Mouse (Mus musculus) liver, postnatal 0 days (tissue): Measurements from ENCODE around the gene Lin28b.

ENCODE experiments used
- CTCF ChIP-seq: sonication (generic); IDR thresholded peaks from 2 replicates; pipeline ENCODE4 v1.5.1; 2016; ENCODE audit warnings: antibody characterized with exemption, low read depth
- EP300 ChIP-seq: IDR thresholded peaks from 2 replicates; pipeline ENCODE4 v1.6.1; 2016; ENCODE audit warnings: antibody characterized with exemption, low read depth, mild to moderate bottlenecking

GRCm38 (mm10) chr10:45369639-45370038, 116.6 kb downstream of the Lin28b start:
- TF ChIP-seq CTCF, result no peak
- TF ChIP-seq EP300, result no peak
